Mouse (Mus musculus): ENCODE measurements around the gene Nmrk1.

DNA sequence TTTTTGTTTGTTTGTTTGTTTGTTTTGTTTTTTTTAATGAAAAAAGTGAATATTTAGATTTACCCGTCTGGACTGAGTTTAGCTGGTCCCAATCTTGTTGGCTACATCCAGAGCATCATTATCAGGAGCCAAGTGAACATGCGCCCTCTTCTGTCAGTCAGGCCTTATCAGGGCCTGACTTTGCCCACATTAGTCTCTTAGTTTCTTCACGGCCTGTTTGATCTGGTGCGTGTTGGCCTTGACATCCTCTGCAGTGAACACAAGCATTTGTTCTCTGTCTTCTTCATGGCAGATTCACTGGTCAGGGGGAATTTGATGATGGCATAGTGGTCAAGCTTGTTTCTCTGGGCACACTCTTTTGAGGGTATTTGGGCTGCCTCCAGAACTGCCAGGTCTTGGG, 50.4 kb downstream of the Nmrk1 start:
- TF ChIP-seq CTCF (IDR thresholded peaks at IDR 0.05; ENCODE audit: low read depth) (peak; percentile 12; the same call in 1 of the 2 replicates), EP300 (optimal IDR thresholded peaks at IDR 0.05) (no peak)

Measured in stomach, postnatal 0 days (tissue).